Mouse (Mus musculus) c-Kit-negative CD71-positive TER-119-positive erythroid progenitor cells, embryonic 14.5 days (primary cell): ENCODE data around the gene Hamp2.
A peak's percentile ranks its signal among the peaks of the same experiment; 100 is the strongest.
"Not testable (repeated sequence)": the region's sequence is repeated elsewhere in the genome, so short reads cannot be mapped to it uniquely, and the experiment has no call there.

Experiments used
- DNase-seq: peaks from one replicate; pipeline ENCODE4 v3.0.0-alpha.2; 2013; ENCODE audit warnings: low read depth, low spot score

Hamp2 gene

DNA sequence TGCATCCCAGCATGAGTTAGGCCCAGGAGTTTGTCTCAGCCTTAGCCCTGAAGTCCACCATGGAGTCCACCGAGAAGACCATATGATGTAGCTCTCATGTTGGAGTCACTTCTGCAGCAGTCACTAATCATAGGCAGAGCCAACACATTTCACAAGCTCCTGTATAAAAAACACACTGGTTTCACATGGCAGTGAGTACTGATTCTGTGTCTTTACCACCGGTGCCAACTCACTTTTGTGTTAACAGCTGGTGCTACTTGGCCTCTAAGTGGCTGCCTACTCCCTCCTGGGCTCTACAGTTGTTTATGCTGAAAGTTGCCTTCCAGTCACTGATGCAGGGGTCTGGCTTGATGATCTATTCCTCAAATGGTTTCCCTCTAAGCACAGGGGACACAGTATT, at the start of gene Hamp2:
Gene Hamp2, minus strand, starts transcription at position 101 of the 400 bp plus-strand sequence.
- not testable (repeated sequence) for DNase-seq

DNA sequence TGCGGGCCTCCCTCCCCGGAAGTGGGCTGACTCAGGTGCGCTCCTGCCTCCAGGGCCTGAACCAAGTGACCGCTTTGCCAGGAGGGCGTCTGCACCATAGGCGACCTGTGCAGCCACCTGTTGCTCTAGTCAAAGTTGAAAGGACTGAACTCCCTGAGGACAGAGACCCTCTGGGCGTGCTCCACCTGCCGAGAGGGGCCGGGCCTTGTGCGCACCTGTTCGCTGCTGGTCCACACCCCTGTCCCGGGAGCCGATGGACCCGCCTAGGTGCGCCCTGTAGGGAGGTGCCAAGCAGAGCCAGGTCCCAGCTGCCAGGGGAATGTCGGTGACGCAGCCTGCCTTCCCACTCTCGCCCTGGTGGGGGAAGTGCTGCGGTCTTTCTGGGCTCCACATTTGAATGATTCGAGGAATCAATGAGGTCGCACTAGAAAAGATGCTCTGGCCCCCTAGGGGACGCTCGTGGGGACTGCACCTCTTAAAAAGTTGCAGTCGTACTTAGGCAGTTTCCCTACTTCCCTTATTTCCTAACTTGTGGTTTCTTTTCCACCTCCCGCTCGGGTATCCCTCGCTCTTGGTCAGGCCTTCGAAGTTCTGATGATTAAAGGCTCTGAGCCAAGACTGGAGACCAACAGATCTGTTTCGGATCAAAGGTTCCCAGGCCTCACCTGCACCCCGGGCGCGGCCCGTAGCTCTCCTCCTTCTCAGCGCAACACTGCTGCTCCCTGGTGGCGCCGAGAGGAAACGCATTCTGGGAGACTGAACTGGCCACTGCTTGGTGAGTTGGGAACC, 49.2 kb upstream of the Hamp2 start, which contains the start of gene Fam187b:
Gene Fam187b, plus strand, starts transcription at position 290 of the 789 bp plus-strand sequence.
- peak; percentile 62 for DNase-seq

DNA sequence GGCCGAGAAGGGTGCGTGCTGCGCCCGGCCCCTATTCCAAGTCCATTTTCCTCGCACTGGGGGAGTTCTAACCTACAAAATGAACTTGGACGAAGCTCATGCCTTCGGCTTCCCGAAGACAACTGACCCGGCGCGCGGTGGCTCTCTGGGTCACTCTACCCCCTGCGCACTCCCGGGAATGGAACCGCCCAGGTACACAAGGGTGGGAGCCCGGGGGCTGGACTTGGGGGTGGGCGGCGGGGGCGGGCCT, 48.7 kb upstream of the Hamp2 start, which contains the start of gene Lsr:
Gene Lsr, minus strand, starts transcription at position 214 of the 250 bp plus-strand sequence.
- DNase-seq = no peak

DNA sequence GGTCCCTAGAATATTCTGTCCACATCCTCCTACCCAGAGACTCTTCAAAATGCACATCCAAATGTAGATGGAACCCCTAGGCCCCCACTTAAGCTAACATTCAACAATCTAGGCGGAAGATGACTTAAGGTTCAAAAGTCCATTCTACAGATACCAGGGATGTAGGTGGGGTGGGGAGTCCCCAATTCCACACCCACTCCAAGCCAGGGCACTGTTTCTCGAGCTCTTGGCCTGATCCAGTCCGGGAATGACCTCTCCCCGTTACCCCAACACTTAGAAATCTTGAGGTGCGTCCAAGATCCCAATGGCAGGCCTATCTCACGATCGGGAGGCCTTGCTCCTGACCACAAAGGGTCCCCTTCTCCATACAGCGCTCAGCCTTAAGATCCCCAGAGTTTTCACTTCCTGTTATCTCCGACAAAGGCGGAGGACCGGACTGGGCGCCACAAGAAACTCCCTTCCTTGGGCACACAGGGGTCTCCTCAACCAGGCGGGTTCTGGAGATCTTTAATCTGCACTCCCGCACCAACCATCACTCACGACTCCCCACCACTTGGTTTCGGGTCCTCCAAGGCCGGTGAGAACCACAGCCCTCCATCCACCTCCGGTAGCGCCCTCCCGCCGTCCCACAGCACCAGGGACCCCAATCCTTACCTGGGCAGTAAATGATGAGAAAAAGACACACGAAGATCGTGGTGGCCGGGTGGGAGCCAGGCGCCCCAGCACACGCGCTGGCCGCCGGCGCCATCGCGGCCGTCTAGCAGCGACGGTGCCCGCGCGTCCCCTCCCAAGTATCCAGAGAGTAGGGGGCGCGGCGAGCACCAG, 48.2 kb upstream of the Hamp2 start:
- no peak for DNase-seq

DNA sequence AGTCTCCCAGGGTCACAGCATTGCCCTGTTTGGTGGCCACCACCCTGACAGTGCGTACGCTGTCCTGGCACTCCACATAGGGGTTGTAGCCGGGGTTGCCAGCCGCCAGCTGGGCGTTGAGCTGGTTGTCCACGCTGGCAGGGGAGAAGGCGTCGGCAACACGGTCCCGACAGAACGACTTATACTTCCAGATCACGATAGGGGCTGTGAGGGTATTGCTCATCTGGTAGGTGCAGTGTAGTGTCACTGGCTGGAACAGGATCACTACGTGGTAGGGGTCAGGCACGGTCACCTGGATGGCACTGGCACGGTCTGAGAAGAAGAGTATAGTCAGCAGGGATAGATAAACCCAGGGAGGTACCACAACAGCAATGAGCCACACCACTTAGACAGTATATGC, 47.4 kb upstream of the Hamp2 start:
- DNase-seq = no peak

DNA sequence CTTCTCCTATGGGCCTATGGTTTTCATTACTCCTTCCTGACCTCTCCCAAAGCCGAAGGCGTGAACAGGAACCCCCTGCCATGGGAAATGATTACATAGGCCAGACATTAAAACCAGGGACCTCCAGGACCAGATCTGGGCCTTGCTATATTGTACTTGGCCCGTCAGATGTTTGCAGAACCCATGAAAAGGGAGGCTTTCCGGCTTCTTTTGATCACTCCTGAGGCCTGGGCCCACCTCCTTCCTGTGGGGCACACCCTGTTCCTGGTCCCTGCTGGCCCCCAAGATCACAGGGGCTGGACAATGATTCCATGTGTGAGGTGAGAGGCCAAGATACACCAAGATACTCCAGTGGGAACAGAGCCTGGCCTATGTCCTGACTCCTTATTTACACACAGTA, 44.7 kb upstream of the Hamp2 start:
- no peak for DNase-seq

DNA sequence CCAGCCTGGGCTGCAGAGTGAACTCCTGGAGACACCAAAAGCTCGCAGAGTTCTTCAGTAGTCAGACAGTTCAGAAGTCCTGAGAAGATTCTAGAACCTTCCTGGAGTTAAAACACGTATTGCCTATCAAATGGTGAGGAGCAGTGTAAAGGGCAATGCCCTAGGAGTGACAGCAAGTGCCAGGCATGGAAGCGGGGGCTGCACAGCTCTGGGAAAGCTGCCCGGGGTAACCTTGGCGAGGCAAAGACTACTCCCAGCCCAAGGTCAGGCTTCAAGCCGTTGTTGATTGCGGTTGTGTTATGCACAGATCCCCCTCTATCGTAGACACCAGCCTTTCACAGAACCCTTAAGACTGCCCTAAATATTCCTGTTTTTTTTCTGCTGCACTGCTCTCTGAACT, 44.1 kb upstream of the Hamp2 start:
- no peak for DNase-seq

DNA sequence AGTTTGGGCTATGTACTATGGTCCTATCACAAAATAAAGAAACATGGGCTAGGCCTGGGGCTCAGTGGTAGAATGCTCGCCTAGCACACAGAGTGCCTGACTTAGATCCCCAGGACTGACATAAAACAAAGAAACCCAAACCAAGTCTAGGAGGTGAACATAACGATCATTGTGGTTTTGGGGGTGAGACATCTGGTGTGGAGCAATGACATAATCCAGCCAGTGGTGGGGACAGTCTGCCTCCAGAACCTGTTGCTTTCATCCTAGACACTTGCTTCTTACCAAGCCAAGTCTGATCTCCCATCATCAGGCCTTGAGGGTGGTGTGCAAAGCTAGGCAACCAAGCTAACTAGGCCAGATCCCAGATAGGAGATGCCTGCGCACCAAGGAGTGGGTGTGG, 42.2 kb upstream of the Hamp2 start:
- DNase-seq = no peak

DNA sequence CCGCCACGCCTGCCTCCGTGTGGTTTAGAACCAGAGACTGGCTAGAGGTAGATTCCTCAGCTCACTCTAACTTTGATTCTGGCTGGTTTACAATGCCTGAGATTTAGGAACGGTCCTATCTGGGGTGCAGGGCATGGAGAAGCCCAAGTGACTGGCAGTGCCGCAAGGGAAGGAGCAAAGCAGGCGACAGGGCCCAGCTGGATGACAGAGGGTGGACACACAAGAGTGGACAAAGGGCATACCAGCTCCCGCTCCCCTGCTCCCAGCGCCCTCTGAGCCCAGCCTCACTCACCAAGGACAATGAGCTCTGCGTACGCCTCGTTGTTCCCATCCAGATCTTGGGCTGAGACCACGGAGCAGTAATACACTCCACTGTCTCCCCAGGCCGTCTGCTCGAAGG, 41.2 kb upstream of the Hamp2 start:
- no peak for DNase-seq

DNA sequence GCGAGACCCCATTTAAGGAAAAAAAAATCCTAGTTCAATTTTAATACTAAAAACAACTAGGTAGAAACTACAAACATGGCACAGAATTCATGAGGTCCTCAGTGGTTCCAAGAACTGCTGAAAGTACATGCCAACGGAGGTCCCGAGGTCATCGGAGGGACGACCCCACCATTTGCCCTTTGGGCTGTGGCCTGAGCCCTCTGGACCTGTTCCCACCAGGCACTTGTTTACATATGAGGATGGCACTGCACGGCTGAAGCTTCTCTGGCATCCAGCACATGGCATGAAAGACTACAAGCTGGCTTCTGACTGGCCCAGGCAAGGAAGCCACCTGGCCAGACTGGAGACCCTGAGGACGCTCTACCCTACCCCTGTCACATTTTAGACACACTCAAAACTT, 39.9 kb upstream of the Hamp2 start:
- DNase-seq = no peak

DNA sequence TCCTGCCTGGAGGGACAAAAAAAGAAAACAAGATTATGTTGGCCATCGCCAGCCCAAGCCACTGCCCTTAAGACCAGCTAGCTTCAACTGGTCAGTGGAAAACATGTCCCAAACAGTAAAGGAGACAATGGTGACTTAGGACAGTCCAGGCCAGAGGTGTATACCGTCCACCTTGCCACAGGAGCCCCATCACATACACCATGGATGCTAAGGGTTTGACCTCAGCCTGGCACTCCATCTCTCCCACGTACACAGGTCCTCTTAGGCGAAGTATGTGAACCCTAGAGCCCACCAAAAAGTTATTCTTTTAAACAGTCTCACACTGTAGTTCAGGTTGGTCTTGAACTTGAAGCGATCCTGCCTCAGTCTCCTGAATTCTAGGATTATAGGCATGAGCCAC, 38.4 kb upstream of the Hamp2 start:
- DNase-seq = no peak

DNA sequence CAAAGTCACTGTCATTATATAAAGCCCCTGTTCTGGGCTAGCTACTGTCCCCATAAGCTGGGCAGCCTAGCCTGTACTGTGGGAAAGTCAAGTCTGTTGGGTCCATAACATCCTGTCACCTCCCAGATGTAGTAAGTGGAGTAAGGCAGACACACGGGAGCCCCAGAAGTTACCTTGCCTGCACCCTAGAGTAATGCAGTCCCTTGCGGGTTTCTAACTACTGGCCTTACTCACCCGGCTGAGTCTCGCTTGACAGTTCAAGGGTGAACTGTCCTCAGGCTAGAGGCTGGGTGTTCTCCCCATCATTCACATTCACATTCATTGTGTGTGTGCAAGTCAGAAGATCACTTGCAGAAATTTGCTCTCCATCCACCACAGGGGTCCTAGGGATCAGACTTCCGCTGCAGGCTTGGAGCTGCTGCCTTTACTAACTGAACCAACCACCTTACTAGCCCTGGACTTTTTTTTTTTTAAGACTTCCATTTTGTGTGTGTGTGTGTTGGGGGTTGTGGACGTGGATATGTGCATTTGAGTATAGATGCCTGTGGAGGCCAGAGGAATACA, 35.4 kb upstream of the Hamp2 start:
- no peak for DNase-seq

DNA sequence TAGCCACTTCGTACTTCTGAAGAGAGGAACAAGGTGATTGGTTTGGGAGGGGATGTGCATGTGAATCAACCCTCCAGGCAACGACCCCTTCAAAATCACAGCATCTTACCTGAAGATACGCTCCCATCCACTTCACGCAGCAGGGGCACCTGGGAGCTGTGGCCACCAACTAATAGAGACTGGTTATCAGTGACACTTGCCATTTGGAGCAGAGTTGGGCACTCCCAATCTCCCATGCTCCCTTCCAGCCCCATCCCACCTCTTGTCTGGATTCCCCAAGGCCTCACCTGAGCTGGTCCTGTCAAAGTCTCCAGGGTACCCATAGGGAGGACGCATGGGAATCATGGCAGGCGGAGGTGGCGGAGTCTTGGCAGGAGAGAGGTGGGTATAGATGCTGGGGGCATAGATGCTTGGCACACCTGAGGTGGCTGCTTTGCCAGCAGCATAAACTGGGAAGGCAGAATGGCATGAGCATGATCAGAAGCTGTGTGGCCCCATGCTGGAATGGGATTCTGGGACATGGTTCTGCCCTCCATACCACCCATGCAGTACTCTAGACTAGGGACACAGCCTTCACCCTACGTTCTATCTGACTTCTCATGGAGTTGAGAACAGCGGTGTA, 34.5 kb upstream of the Hamp2 start:
- DNase-seq = no peak

DNA sequence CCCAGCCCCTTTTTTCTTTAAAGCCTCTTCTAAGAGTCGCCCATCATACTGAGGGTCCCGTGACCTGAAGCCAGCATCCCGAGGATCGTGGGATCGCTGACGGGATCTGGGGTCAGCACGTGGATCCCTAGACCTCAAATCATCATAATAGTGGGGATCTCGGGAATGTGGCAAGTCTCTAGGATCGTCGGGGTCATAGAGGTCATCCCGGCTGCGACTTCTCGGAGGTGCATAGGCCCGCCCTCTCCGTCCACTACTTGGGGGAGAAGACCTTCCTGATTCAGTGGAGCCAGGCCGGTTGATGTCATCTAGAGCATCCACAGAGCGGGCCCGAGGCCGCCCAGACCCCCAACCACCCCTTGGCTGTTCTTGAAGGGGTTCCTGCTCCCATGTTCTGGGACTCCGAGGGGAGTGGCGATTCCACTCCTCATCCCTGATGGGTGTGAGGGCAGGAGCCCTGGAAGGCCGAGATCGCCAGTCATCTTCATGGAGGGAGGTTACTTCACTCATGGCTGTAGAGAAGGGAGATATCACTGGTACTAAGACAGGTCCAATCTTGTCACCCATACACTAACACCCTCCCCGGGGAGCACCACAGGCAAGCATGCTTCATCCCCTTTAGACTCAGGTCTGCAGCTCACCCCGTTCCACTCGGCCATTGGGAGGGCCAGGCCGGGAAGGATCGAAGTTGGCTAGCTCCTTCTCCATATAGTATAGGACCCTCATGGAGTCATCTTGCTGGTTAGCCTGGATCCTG, 33.8 kb upstream of the Hamp2 start:
- DNase-seq = no peak

DNA sequence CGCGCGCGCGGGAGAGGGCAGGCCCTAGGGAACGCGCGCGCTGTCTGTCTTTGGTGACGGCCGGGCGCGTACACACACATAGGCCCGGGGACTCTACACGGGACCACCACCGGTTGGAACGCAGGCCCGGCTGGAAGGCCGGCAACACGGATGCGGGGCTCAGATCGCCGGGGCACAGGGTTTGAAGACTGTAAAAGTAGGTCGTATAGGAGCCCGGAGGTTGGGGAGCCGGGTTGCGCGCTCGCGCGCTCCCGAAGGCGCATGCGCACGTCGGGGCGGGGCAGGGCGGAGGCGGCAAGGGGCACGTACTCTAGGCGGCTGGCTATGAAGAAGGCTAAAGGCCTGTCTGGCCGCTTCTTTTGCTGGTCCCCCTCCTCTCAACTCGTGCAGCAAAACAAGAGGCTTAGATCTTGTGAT, 32.9 kb upstream of the Hamp2 start:
- DNase-seq = peak; percentile 85

DNA sequence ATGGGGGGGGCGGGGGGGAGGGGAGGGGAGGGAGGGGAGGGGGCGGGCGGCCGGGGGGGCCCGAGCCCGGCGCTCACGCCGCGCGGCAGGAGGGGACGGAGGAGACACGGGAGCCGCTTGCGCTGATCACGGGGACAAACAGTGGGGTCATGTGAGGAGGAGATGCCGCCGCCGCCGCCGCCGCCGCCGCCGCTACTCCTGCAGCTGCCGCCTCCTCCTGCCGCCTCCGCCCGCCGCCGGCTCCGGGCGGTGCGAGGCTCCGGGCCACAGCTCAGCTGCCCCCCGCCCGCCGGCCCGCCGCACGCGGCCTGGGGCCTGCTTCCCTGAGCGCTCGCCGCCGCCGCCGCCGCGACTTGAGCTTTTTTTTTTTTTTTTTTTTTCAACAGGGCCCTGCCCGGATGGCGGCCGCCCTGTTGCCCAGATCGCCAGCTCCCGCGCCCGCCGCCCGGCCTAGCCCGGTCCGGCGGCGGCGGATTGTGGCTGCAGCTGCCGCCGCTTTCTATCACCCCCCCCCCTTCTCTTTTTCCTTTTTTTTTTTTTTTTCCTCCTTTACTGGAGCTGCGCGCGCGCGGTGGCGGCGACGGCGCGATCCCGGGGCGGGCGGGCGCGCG, 32.4 kb upstream of the Hamp2 start, which contains the start of gene Usf2:
Gene Usf2, minus strand, starts transcription at position 48 of the 611 bp plus-strand sequence.
- peak; percentile 34 for DNase-seq

DNA sequence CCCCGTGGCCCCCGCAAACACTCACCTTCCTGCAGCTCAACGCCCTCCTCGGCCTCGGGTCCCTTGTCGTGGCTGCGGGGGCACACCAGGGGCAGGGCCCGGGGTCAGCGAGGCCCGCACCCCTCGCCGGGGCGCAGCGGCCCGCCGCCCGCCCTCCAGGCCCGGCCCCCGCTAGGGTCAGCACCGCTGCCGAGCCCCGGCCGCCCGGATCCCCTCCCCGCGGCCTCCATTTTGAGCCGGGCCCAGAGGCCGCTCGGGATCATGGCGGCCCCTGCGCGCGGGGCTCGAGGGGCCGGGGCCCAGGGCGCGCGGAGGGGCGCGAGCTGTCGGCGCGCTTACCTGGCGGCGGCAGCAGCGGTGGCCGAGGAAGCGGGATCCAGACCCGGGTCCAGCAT, 31.9 kb upstream of the Hamp2 start:
- DNase-seq = no peak

DNA sequence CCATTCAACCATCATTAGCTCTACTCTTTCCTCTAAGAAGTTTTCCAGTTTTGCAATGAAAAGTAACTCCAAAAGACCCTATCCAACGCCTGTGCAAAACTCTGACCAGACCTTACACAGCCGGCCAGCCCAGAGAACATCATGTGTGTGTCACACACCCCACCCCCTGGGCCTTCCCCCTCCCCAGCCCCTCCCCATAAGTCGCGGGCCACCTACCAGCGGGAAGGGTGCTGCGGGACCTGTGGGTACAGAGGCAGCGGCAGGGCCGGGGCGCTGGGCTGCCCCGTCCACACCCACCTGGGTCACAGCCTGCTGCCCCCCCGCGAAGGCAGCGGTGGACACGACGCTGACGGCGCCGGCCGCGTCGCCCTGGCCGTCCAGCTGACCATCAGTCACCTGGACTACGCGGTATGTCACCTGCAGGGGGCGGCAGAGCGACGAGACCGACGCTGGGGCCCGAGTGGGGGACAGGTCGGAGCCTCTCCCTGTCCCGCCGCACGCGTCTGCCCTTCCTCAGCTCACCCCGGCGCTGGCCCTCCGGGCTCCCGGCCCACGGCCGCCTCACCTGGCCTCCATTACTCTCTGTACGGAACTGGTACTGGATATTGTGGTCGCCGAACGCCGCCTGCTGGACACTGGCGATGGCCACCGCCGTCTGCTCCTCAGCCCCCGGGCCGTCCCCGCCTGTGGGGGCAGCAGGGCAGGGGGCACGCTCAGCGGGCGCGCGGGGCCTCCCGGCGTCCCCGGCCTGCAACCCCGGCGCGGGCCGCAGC, 31.3 kb upstream of the Hamp2 start:
- peak; percentile 80 for DNase-seq

DNA sequence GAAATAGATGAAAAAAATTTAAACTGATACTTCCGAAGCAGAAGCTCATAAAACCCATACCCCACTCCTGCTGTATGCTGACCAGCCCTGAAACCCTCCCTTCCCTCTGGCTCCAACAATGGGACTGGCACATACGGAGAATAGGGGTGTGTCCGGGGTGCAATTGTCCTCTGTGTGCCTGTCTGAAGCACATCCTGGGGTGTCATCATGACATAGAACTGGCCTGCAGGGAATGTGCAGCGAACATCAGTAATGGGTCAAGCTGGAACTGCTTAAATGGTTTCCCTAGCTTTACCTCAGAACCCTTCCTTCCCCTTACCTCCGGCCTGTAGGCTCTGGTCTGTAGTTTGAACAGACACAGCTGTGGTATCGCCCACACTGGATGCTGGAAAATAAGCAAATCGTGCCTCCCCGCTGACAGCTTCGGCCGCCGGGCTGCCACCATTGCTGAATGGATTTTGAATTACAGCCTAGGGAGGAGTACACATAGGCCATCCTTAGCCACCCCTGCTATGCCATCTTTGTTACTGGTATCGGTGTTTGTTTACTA, 30.6 kb upstream of the Hamp2 start:
- DNase-seq = no peak

DNA sequence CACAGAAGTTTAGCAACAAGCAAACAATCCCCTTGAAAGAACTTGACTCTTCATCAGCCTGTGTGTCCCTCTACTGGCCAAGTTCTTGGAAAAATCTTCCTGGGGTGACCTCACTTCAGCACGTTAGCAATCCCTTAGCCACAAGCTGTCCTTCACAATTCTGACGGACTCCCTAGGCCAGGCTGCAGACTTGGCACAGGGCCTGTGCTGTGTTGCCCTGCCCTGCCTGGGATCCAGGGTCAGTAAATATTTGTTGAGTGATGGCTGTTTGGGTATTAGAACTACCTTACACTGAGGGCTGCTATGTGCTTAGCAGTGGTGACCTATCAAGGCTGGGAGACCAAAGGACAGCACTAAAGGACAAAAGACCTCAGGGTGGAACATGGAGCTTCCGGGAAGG, 29.6 kb upstream of the Hamp2 start:
- DNase-seq = no peak
